Mouse (Mus musculus) layer of hippocampus, postnatal 25 days (tissue): ENCODE measurements around the gene Slc35f1. TPM values are rescaled to one million over a fixed set of nuclear protein-coding genes. Genes with fewer than 3 reads are reported as not detected.

Experiments used
- DNase-seq, 2 experiments: peaks; one replicate each; pipeline ENCODE4 v3.0.0; 2022; ENCODE audit warnings: mixed read lengths in 2 of 2, low spot score in 1 of 2; ENCODE audit errors: extremely low spot score in 1 of 2
- total RNA-seq, 2 experiments: library from RNA; stranded (reverse); gene quantifications; 2 replicates each; pipeline ENCODE4 v1.2.3; 2021

The Slc35f1 gene
- total RNA-seq, result 10 to 100 TPM; 32.6 to 34.5 TPM

- DNase-seq, result peak; percentile 84 to 95
Observed at GRCm38 (mm10) chr10:52690334-52690991, at the start of gene Slc35f1. Gene Slc35f1 (plus strand): TSS chr10:52690533.

- DNase-seq, result no peak
Observed at GRCm38 (mm10) chr10:52671234-52671633, 19.1 kb upstream of the Slc35f1 start.

- peak; percentile 35 to 51 for DNase-seq
Observed at GRCm38 (mm10) chr10:52690992-52691731, 829 bp downstream of the Slc35f1 start.

- DNase-seq, result no peak
Observed at GRCm38 (mm10) chr10:52703688-52704087, 13.4 kb downstream of the Slc35f1 start.

GRCm38 (mm10) chr10:52704101-52705051, 14.0 kb downstream of the Slc35f1 start:
- DNase-seq, result peak; percentile 32 to 40

GRCm38 (mm10) chr10:52709482-52709881, 19.1 kb downstream of the Slc35f1 start:
- DNase-seq, result no peak

GRCm38 (mm10) chr10:52712166-52712565, 21.8 kb downstream of the Slc35f1 start:
- DNase-seq, result no peak

- DNase-seq, result no peak
Observed at GRCm38 (mm10) chr10:52714557-52714956, 24.2 kb downstream of the Slc35f1 start.

GRCm38 (mm10) chr10:52715146-52715545, 24.8 kb downstream of the Slc35f1 start:
- no peak for DNase-seq

- DNase-seq, result no peak
Observed at GRCm38 (mm10) chr10:52718199-52718917, 28.0 kb downstream of the Slc35f1 start.

GRCm38 (mm10) chr10:52726674-52727073, 36.3 kb downstream of the Slc35f1 start:
- no peak for DNase-seq

GRCm38 (mm10) chr10:52742671-52743379, 52.5 kb downstream of the Slc35f1 start:
- DNase-seq, result peak; percentile 10 to 13

GRCm38 (mm10) chr10:52743831-52744230, 53.5 kb downstream of the Slc35f1 start:
- DNase-seq, result no peak

- DNase-seq, result no peak
Observed at GRCm38 (mm10) chr10:52748028-52748597, 57.8 kb downstream of the Slc35f1 start.

GRCm38 (mm10) chr10:52755949-52756679, 65.8 kb downstream of the Slc35f1 start:
- no peak for DNase-seq

GRCm38 (mm10) chr10:52757496-52758260, 67.3 kb downstream of the Slc35f1 start:
- no peak for DNase-seq

GRCm38 (mm10) chr10:52758589-52758988, 68.3 kb downstream of the Slc35f1 start:
- DNase-seq, result no peak

- no peak for DNase-seq
Observed at GRCm38 (mm10) chr10:52760527-52760926, 70.2 kb downstream of the Slc35f1 start.
